Mouse (Mus musculus): ENCODE results near the gene Zfp319. TPM values are rescaled to one million over a fixed set of nuclear protein-coding genes. Genes with fewer than 3 reads are reported as not detected.
A peak's percentile ranks its signal among the peaks of the same experiment; 100 is the strongest.

The Zfp319 gene
- polyA plus RNA-seq, 1 experiment from 2014 or later, result 16.2 TPM

DNA sequence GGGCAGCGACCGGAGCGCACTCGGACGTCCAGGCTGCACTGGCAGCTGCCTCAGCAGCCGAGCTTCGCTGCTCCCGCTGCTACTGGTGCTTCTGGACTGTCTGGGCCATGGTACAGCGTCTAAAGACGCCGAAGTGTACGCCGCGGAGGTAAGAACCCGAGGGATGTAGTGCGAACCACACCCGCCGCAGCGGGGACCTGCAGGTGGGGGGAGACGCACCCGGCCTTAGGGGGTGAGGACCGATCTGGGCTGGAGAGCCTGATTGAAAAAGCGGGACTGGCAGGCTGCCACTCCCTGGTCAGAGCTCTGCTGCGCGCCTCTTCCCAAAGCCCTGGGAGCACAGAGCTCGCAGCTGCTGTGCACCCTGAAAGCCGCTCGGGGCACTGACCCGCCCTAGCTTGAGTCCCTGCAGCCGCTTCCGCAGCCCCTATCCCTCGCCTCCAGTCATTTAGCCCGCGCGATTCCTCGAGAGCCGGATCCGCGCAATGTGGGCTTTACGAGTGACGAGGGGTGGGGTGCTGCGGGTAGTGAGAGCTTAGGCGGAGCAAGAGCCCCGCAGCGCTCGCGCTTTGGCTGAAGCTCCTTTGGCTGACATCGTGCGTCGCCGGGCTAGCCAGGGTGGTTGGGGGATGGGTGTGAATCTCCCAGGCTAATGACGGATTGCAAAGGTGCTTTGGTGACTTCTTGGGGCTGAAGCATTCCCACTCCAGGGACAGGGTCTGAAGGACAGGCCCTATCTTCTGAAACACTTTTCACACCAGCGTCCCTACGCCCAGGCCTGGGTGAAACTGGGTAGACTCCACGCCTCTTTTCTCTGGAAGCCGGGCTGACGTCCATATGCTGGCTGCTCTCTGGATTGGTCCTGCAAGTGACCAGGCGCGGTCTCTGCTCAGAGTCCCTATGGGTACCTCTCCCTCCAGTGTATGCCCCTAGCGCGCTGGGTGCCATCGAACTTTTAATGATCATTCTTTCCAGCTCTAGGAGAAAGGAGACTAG lies 21.4 kb upstream of the Zfp319 start:
- H3K4me2 ChIP-seq (ENCODE audit: low read length), result peak overlapping the region; percentile 70
- ATAC-seq, result peak; percentile 55
- under 1% methylated on average over 62 of the region's 62 CpGs for whole genome bisulfite sequencing
- no peaks in the 10 kb centered on the region for H3K36me3 ChIP-seq (ENCODE audit: control insufficient read depth, insufficient read depth, low read length)
- peaks cover 28% of the 10 kb centered on the region for H3K4me1 ChIP-seq (ENCODE audit: control insufficient read depth, insufficient read depth, low read length)
- peak overlapping the region; percentile 86 for H3K27ac ChIP-seq (ENCODE audit: low read length)
- peak overlapping the region; percentile 92 for H3K4me3 ChIP-seq (ENCODE audit: low read depth, low read length)
- H3K9ac ChIP-seq (ENCODE audit: low read depth, low read length), result peak overlapping the region; percentile 87
- H3K27me3 ChIP-seq (ENCODE audit: control insufficient read depth, insufficient read depth, low read depth, low read length), result no peaks in the 10 kb centered on the region
- no peaks in the 10 kb centered on the region for H3K9me3 ChIP-seq (replicated peaks; ENCODE audit: control insufficient read depth, low read length, poor library complexity, severe bottlenecking)

DNA sequence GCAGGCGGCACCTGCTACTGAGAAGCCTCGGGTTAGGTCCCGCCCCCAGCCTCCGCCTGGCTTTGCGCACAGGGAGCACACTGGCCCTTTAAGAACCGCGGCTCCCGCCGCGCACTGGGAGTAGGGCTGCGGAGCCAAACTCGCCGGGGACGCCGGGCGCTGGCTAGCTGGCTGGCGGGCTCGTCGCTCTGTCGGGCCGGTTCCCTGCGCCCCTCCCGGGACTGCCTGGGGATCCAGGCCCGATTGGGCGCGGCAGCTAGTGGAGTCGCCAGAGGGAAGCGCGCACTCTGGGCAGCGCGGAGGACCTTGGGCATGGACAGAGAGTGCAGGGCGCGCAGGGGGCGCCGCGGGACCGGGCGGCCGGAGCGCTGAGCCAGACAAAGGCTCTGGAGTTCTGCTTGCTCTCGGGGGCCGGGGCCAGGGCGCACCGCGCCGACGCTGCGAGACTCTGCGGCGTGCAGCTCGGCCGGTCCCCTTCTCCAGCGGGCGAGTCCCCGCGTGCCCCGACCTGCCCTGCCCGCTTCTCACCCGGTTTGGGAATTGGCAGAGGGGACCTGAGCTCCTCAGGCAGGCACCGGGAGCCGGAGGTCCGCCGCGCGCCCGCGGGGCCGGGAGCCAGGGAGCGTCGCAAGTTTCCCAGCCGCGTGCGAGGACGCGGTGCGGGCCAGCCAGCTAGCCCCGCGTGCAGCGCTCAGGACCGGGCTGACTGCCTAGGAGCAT lies 20.6 kb upstream of the Zfp319 start, which contains the start of gene Mmp15:
Gene Mmp15, plus strand, starts transcription at position 118 of the 720 bp plus-strand sequence.
- H3K4me3 ChIP-seq (ENCODE audit: low read depth, low read length), result peak within 1 kb of the TSS; percentile 92
- H3K27me3 ChIP-seq (ENCODE audit: control insufficient read depth, insufficient read depth, low read depth, low read length), result no peaks in the 10 kb centered on the region
- H3K27ac ChIP-seq (ENCODE audit: low read length), result peak within 1 kb of the TSS; percentile 86
- peaks cover 28% of the 10 kb centered on the region for H3K4me1 ChIP-seq (ENCODE audit: control insufficient read depth, insufficient read depth, low read length)
- H3K36me3 ChIP-seq (ENCODE audit: control insufficient read depth, insufficient read depth, low read length), result no peaks in the 10 kb centered on the region
- no peaks in the 10 kb centered on the region for H3K9me3 ChIP-seq (replicated peaks; ENCODE audit: control insufficient read depth, low read length, poor library complexity, severe bottlenecking)
- H3K9ac ChIP-seq (ENCODE audit: low read depth, low read length), result peak within 1 kb of the TSS; percentile 87
- WGBS, result under 1% methylated on average over 75 of the region's 80 CpGs
- H3K4me2 ChIP-seq (ENCODE audit: low read length), result peak within 1 kb of the TSS; percentile 70
- ATAC-seq, result peak; percentile 66

DNA sequence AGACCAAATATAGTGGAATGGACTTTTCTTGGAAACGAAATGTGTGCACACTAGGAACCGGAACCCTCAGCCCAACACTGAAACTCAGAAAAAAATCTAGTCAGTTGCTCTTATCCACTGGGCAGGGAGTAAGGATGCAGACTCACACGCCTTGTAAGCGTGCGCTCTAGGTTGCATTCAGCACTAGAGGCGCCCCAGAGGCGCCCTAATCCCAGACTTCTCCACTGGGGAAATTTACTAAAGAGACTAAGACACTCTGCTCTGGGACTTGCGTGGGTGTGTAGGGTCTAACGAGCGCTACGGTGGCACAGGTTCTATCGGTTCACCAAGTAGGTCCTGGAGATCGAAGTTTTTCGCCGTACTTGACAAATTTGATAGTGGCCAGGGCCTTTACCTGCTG lies 19.7 kb upstream of the Zfp319 start:
- H3K4me3 ChIP-seq (ENCODE audit: low read depth, low read length), result peak overlapping the region; percentile 92
- H3K9ac ChIP-seq (ENCODE audit: low read depth, low read length), result peak overlapping the region; percentile 20; the same call in 1 of the 2 replicates
- 2% methylated on average over 15 of the region's 15 CpGs for WGBS
- no peaks in the 10 kb centered on the region for H3K36me3 ChIP-seq (ENCODE audit: control insufficient read depth, insufficient read depth, low read length)
- ATAC-seq, result 0 out of 2 replicates have a peak, but pooled peaks have one; percentile 26
- no peak overlapping the region for H3K27ac ChIP-seq (ENCODE audit: low read length)
- H3K9me3 ChIP-seq (replicated peaks; ENCODE audit: control insufficient read depth, low read length, poor library complexity, severe bottlenecking), result no peaks in the 10 kb centered on the region
- peaks cover 28% of the 10 kb centered on the region for H3K4me1 ChIP-seq (ENCODE audit: control insufficient read depth, insufficient read depth, low read length)
- H3K27me3 ChIP-seq (ENCODE audit: control insufficient read depth, insufficient read depth, low read depth, low read length), result no peaks in the 10 kb centered on the region
- peak overlapping the region; percentile 70 for H3K4me2 ChIP-seq (ENCODE audit: low read length)

DNA sequence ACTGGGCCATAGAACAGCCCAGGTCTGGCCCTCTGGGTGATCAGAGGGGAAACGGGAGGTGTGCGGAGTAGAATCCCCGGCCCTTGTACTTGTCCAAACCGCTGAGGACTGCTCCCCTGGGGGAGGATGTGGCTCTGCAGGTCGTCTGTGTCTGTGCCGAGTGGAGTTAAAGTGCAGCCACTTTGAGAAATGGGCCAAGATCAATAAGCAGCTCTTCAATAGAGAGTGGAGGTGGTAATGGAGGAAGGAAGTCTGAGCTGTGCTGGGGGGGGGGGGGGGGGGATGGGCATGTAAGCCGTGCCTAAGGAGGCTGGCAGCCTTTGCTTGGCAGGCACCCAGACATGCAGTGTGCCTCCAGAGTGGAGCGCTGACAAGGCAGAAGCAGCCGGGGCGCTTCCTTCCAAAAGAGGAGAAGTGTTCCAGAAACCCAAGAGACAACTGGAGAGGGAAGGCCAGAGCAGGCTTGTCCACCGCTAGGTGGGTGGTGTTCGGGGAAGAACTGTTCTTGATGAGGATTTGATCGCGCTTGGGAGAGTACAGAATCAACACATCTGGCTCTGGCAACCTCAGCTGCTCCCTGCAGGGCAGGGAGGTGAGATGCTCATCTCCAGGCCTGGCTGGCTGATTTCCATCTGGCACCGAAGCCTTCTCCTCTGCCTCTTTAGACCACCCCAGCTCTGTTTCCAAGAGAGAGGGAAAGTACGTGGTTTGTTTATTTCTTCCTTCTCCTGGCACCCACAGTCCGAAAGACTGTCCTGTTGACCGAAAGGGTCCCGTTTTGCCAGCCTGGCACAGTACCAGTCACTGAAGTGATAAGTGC lies 17.3 kb upstream of the Zfp319 start:
- H3K4me3 ChIP-seq (ENCODE audit: low read depth, low read length), result no peak overlapping the region
- no peaks in the 10 kb centered on the region for H3K9me3 ChIP-seq (replicated peaks; ENCODE audit: control insufficient read depth, low read length, poor library complexity, severe bottlenecking)
- H3K4me2 ChIP-seq (ENCODE audit: low read length), result no peak overlapping the region; the same call in 1 of the 2 replicates
- peaks cover 24% of the 10 kb centered on the region for H3K4me1 ChIP-seq (ENCODE audit: control insufficient read depth, insufficient read depth, low read length)
- 48% methylated on average over 19 of the region's 19 CpGs for WGBS
- H3K36me3 ChIP-seq (ENCODE audit: control insufficient read depth, insufficient read depth, low read length), result no peaks in the 10 kb centered on the region
- peak overlapping the region; percentile 49; the same call in 1 of the 2 replicates for H3K27ac ChIP-seq (ENCODE audit: low read length)
- ATAC-seq, result no peak
- H3K27me3 ChIP-seq (ENCODE audit: control insufficient read depth, insufficient read depth, low read depth, low read length), result no peaks in the 10 kb centered on the region
- H3K9ac ChIP-seq (ENCODE audit: low read depth, low read length), result no peak overlapping the region

DNA sequence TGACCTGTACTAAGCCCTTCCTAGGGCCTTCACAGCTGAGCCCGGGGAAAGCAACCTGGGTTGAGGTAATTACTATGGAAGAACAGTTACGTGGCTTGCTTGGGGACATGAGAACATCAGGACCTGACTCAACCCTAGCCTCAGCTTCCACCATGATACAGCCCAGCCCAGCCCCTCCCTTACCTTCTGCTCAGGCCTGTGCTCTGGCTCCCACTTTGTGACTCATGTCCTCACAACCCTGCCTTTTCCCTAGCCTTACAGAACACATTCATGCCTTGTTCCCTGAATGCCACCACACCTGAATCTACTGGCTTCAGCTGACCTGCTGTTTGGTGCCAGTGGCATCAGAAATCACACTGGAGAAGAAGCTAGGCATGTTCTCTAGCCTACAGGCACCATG lies 16.6 kb upstream of the Zfp319 start:
- no peak overlapping the region for H3K27ac ChIP-seq (ENCODE audit: low read length)
- H3K4me2 ChIP-seq (ENCODE audit: low read length), result no peak overlapping the region
- no peaks in the 10 kb centered on the region; the same call in 1 of the 2 replicates for H3K36me3 ChIP-seq (ENCODE audit: control insufficient read depth, insufficient read depth, low read length)
- no peaks in the 10 kb centered on the region for H3K9me3 ChIP-seq (replicated peaks; ENCODE audit: control insufficient read depth, low read length, poor library complexity, severe bottlenecking)
- H3K9ac ChIP-seq (ENCODE audit: low read depth, low read length), result no peak overlapping the region
- H3K4me3 ChIP-seq (ENCODE audit: low read depth, low read length), result no peak overlapping the region
- peaks cover 18% of the 10 kb centered on the region for H3K4me1 ChIP-seq (ENCODE audit: control insufficient read depth, insufficient read depth, low read length)
- ATAC-seq, result no peak
- H3K27me3 ChIP-seq (ENCODE audit: control insufficient read depth, insufficient read depth, low read depth, low read length), result no peaks in the 10 kb centered on the region
- WGBS, result 95% methylated on average over 2 of the region's 2 CpGs

DNA sequence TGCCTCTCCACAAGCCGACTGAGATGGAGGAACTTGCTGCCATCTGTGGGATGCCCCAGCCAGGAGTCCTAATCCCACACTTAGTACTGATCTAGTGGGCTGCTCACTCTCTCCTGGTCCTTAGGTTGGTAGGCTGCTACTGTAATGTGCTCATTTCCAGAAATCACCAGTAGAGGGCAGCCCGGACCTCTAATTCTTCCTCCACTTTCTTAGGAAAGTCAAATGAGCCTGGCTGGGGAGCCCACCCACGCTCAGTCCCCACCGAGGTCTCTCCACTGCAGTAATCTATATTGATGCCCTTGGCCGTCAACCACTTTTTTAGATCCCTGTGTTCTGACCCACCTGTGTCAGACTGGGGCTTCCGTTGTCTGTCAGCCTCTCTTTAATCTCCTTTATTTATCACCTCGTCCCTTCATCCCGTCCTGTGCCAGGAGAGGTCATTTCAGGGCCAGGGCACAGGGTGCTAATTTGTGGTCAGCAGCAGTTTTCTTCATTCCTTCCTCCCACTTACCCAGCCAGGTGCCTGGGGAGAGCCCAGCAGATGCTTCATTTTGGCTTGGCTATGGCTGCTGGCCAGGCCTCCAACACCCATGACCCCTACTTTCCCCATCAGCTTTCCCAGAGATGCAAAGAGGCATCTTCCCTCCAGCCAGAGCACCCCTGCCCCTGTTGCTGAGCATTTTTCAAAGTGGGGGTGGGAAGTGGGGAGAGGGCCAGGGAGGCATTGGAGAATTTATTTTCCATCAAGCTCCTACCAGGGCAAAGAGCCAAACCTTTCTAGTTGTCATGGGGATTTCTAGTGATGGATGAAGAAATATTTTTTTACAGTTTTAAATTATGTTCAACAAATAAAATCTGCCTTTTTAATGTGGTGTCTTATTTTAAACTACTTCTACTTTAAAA lies 15.1 kb upstream of the Zfp319 start:
- Histone ChIP-seq H3K9ac (ENCODE audit: low read depth, low read length) (no peak overlapping the region), H3K9me3 (replicated peaks; ENCODE audit: control insufficient read depth, low read length, poor library complexity, severe bottlenecking) (no peaks in the 10 kb centered on the region), H3K4me3 (ENCODE audit: low read depth, low read length) (no peak overlapping the region), H3K36me3 (ENCODE audit: control insufficient read depth, insufficient read depth, low read length) (peaks cover 3% of the 10 kb centered on the region; the same call in 1 of the 2 replicates), H3K27ac (ENCODE audit: low read length) (no peak overlapping the region), H3K27me3 (ENCODE audit: control insufficient read depth, insufficient read depth, low read depth, low read length) (no peaks in the 10 kb centered on the region), H3K4me2 (ENCODE audit: low read length) (no peak overlapping the region), H3K4me1 (ENCODE audit: control insufficient read depth, insufficient read depth, low read length) (peaks cover 18% of the 10 kb centered on the region)
- peak; percentile 40 for ATAC-seq
- WGBS, result 32% methylated on average over 8 of the region's 8 CpGs

DNA sequence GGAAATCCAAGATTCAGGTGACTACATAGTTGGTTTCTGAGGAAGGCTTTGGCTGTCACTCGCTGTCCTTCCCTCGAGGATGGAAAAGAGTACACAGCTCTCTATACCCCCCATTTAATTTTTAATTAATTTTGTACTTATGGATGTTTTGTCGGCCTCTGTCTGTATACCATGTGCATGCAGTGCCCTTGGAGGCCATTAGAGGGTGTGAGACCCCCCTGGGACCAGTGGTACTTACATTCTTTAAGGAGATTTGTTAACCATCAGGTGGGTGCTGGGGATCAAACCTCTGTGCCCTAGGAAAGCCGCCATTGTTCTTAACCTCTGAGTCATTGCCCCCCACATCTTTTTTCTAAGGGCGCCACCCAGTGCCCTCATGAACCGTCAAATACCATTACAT lies 12.9 kb upstream of the Zfp319 start:
- 69% methylated on average over 6 of the region's 6 CpGs for WGBS
- Histone ChIP-seq H3K4me3 (ENCODE audit: low read depth, low read length) (no peak overlapping the region), H3K4me2 (ENCODE audit: low read length) (no peak overlapping the region), H3K27ac (ENCODE audit: low read length) (no peak overlapping the region), H3K4me1 (ENCODE audit: control insufficient read depth, insufficient read depth, low read length) (peaks cover 9% of the 10 kb centered on the region), H3K9ac (ENCODE audit: low read depth, low read length) (no peak overlapping the region), H3K36me3 (ENCODE audit: control insufficient read depth, insufficient read depth, low read length) (peaks cover 3% of the 10 kb centered on the region; the same call in 1 of the 2 replicates), H3K27me3 (ENCODE audit: control insufficient read depth, insufficient read depth, low read depth, low read length) (no peaks in the 10 kb centered on the region), H3K9me3 (replicated peaks; ENCODE audit: control insufficient read depth, low read length, poor library complexity, severe bottlenecking) (no peaks in the 10 kb centered on the region)
- no peak for ATAC-seq

DNA sequence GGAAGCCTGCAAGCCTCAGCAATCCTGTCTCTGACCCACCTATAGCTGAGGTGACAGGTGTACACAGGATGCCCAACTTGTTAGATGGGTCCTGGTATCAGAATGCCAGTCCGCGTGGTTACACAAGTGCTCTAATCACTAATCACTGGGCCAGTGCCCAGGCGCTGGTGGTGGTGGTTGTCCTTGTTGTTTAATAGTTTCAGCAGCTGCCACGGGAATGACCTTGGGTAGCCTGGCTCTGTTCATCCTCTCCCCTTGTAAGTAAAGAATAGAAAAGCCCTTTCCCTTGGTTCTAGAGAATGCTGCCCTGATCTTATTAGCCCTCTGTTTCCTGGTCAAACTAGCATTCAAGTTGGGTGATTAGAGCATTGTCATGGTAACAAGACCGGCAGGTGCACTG lies 10.0 kb upstream of the Zfp319 start:
- Histone ChIP-seq H3K27ac (ENCODE audit: low read length) (no peak overlapping the region), H3K9ac (ENCODE audit: low read depth, low read length) (no peak overlapping the region), H3K36me3 (ENCODE audit: control insufficient read depth, insufficient read depth, low read length) (peaks cover 5% of the 10 kb centered on the region; the same call in 1 of the 2 replicates), H3K27me3 (ENCODE audit: control insufficient read depth, insufficient read depth, low read depth, low read length) (no peaks in the 10 kb centered on the region), H3K4me2 (ENCODE audit: low read length) (no peak overlapping the region), H3K4me3 (ENCODE audit: low read depth, low read length) (no peak overlapping the region), H3K9me3 (replicated peaks; ENCODE audit: control insufficient read depth, low read length, poor library complexity, severe bottlenecking) (no peaks in the 10 kb centered on the region), H3K4me1 (ENCODE audit: control insufficient read depth, insufficient read depth, low read length) (no peaks in the 10 kb centered on the region)
- no peak for ATAC-seq
- 55% methylated on average over 5 of the region's 5 CpGs for WGBS
